Mouse (Mus musculus): ENCODE results near the gene B9d1. TPM values are rescaled to one million over a fixed set of nuclear protein-coding genes. Genes with fewer than 3 reads are reported as not detected.

Gene B9d1
- polyA plus RNA-seq, 1 experiment from 2014 or later = 27.9 TPM

GRCm38 (mm10) chr11:61526872-61527271 is 21.9 kb downstream of the B9d1 start:
- ATAC-seq (ENCODE audit: insufficient read depth, low FRiP score, low read depth) = no peak
- Histone ChIP-seq H3K36me3 (no peaks in the 10 kb centered on the region; the same call in 1 of the 2 replicates), H3K9me3 (no peaks in the 10 kb centered on the region), H3K4me3 (replicated peaks) (no peak overlapping the region), H3K4me1 (no peaks in the 10 kb centered on the region), H3K27ac (no peak overlapping the region), H3K4me2 (no peak overlapping the region), H3K27me3 (replicated peaks) (no peaks in the 10 kb centered on the region), H3K9ac (no peak overlapping the region)
- 89% methylated on average over 1 of the region's 1 CpGs for WGBS

- no peak; the same call in 1 of the 2 replicates for ATAC-seq (ENCODE audit: insufficient read depth, low FRiP score, low read depth)
- H3K27ac ChIP-seq = no peak overlapping the region
- WGBS = 55% methylated on average over 4 of the region's 4 CpGs
- no peaks in the 10 kb centered on the region; the same call in 1 of the 2 replicates for H3K36me3 ChIP-seq
- H3K4me2 ChIP-seq = no peak overlapping the region
- no peaks in the 10 kb centered on the region for H3K4me1 ChIP-seq
- no peaks in the 10 kb centered on the region for H3K9me3 ChIP-seq
- no peaks in the 10 kb centered on the region for H3K27me3 ChIP-seq (replicated peaks)
- no peak overlapping the region for H3K4me3 ChIP-seq (replicated peaks)
- H3K9ac ChIP-seq = no peak overlapping the region
Observed at GRCm38 (mm10) chr11:61529268-61529713, 24.3 kb downstream of the B9d1 start.

- no peak for ATAC-seq (ENCODE audit: insufficient read depth, low FRiP score, low read depth)
- no peak overlapping the region for H3K4me3 ChIP-seq (replicated peaks)
- no peak overlapping the region for H3K4me2 ChIP-seq
- H3K4me1 ChIP-seq = no peaks in the 10 kb centered on the region
- H3K9me3 ChIP-seq = no peaks in the 10 kb centered on the region
- no peak overlapping the region for H3K9ac ChIP-seq
- no peaks in the 10 kb centered on the region for H3K27me3 ChIP-seq (replicated peaks)
- 91% methylated on average over 2 of the region's 2 CpGs for WGBS
- H3K36me3 ChIP-seq = peaks cover 3% of the 10 kb centered on the region; the same call in 1 of the 2 replicates
- no peak overlapping the region for H3K27ac ChIP-seq
Observed at GRCm38 (mm10) chr11:61532820-61533219, 27.9 kb downstream of the B9d1 start.

GRCm38 (mm10) chr11:61533571-61533970 is 28.6 kb downstream of the B9d1 start:
- ATAC-seq (ENCODE audit: insufficient read depth, low FRiP score, low read depth) = no peak; the same call in 1 of the 2 replicates

GRCm38 (mm10) chr11:61535530-61535929 is 30.6 kb downstream of the B9d1 start:
- Histone ChIP-seq H3K27ac (no peak overlapping the region), H3K27me3 (replicated peaks) (no peaks in the 10 kb centered on the region), H3K36me3 (0 out of 2 replicates have a peak, but pooled peaks cover 3% of the 10 kb centered on the region), H3K4me1 (no peaks in the 10 kb centered on the region), H3K4me2 (no peak overlapping the region), H3K9ac (no peak overlapping the region), H3K4me3 (replicated peaks) (no peak overlapping the region), H3K9me3 (no peaks in the 10 kb centered on the region)
- WGBS = 47% methylated on average over 1 of the region's 1 CpGs
- no peak for ATAC-seq (ENCODE audit: insufficient read depth, low FRiP score, low read depth)

More at GRCm38 (mm10) chr11:61533571-61533970, 28.6 kb downstream of the B9d1 start:
- Histone ChIP-seq H3K9me3 (no peaks in the 10 kb centered on the region), H3K27me3 (replicated peaks) (no peaks in the 10 kb centered on the region), H3K4me1 (no peaks in the 10 kb centered on the region), H3K27ac (no peak overlapping the region), H3K9ac (no peak overlapping the region), H3K4me2 (no peak overlapping the region), H3K4me3 (replicated peaks) (no peak overlapping the region), H3K36me3 (peaks cover 3% of the 10 kb centered on the region; the same call in 1 of the 2 replicates)
- 80% methylated on average over 5 of the region's 5 CpGs for WGBS

GRCm38 (mm10) chr11:61536952-61537351 is 32.0 kb downstream of the B9d1 start:
- 39% methylated on average over 3 of the region's 3 CpGs for WGBS
- no peak overlapping the region for H3K4me3 ChIP-seq (replicated peaks)

GRCm38 (mm10) chr11:61537362-61537761 is 32.4 kb downstream of the B9d1 start:
- Histone ChIP-seq H3K27me3 (replicated peaks) (no peaks in the 10 kb centered on the region), H3K36me3 (0 out of 2 replicates have a peak, but pooled peaks cover 3% of the 10 kb centered on the region), H3K27ac (no peak overlapping the region), H3K4me1 (no peaks in the 10 kb centered on the region), H3K4me2 (no peak overlapping the region), H3K4me3 (replicated peaks) (no peak overlapping the region), H3K9me3 (no peaks in the 10 kb centered on the region), H3K9ac (no peak overlapping the region)
- WGBS = 78% methylated on average over 3 of the region's 3 CpGs
- no peak for ATAC-seq (ENCODE audit: insufficient read depth, low FRiP score, low read depth)

More at GRCm38 (mm10) chr11:61536952-61537351, 32.0 kb downstream of the B9d1 start:
- H3K9ac ChIP-seq = no peak overlapping the region
- H3K27me3 ChIP-seq (replicated peaks) = no peaks in the 10 kb centered on the region
- no peaks in the 10 kb centered on the region for H3K4me1 ChIP-seq
- 0 out of 2 replicates have a peak, but pooled peaks cover 3% of the 10 kb centered on the region for H3K36me3 ChIP-seq
- H3K9me3 ChIP-seq = no peaks in the 10 kb centered on the region
- no peak overlapping the region for H3K4me2 ChIP-seq
- ATAC-seq (ENCODE audit: insufficient read depth, low FRiP score, low read depth) = no peak
- H3K27ac ChIP-seq = no peak overlapping the region

GRCm38 (mm10) chr11:61540642-61541041 is 35.7 kb downstream of the B9d1 start:
- WGBS = 77% methylated on average over 7 of the region's 7 CpGs
- Histone ChIP-seq H3K36me3 (0 out of 2 replicates have a peak, but pooled peaks cover 2% of the 10 kb centered on the region), H3K4me2 (no peak overlapping the region), H3K9me3 (no peaks in the 10 kb centered on the region), H3K4me1 (no peaks in the 10 kb centered on the region), H3K27ac (no peak overlapping the region), H3K9ac (no peak overlapping the region), H3K4me3 (replicated peaks) (no peak overlapping the region), H3K27me3 (replicated peaks) (no peaks in the 10 kb centered on the region)
- ATAC-seq (ENCODE audit: insufficient read depth, low FRiP score, low read depth) = no peak

- no peak overlapping the region for H3K4me2 ChIP-seq
- H3K27me3 ChIP-seq (replicated peaks) = no peaks in the 10 kb centered on the region
- H3K4me1 ChIP-seq = no peaks in the 10 kb centered on the region
- H3K36me3 ChIP-seq = peaks cover 2% of the 10 kb centered on the region; the same call in 1 of the 2 replicates
- no peak overlapping the region for H3K9ac ChIP-seq
- H3K27ac ChIP-seq = no peak overlapping the region
- no peaks in the 10 kb centered on the region for H3K9me3 ChIP-seq
- no peak overlapping the region for H3K4me3 ChIP-seq (replicated peaks)
- 80% methylated on average over 2 of the region's 2 CpGs for WGBS
- ATAC-seq (ENCODE audit: insufficient read depth, low FRiP score, low read depth) = no peak
Observed at GRCm38 (mm10) chr11:61541106-61541505, 36.2 kb downstream of the B9d1 start.

GRCm38 (mm10) chr11:61545586-61545985 is 40.6 kb downstream of the B9d1 start:
- H3K27me3 ChIP-seq (replicated peaks) = no peaks in the 10 kb centered on the region
- H3K4me3 ChIP-seq (replicated peaks) = no peak overlapping the region
- peaks cover 5% of the 10 kb centered on the region; the same call in 1 of the 2 replicates for H3K36me3 ChIP-seq
- no peak for ATAC-seq (ENCODE audit: insufficient read depth, low FRiP score, low read depth)
- no peak overlapping the region for H3K9ac ChIP-seq
- no peak overlapping the region for H3K27ac ChIP-seq
- H3K4me1 ChIP-seq = no peaks in the 10 kb centered on the region
- 81% methylated on average over 2 of the region's 2 CpGs for WGBS
- no peak overlapping the region for H3K4me2 ChIP-seq
- no peaks in the 10 kb centered on the region for H3K9me3 ChIP-seq

- no peak overlapping the region for H3K4me2 ChIP-seq
- no peak overlapping the region for H3K27ac ChIP-seq
- no peaks in the 10 kb centered on the region for H3K9me3 ChIP-seq
- H3K36me3 ChIP-seq = peaks cover 5% of the 10 kb centered on the region; the same call in 1 of the 2 replicates
- no peaks in the 10 kb centered on the region for H3K4me1 ChIP-seq
- H3K27me3 ChIP-seq (replicated peaks) = no peaks in the 10 kb centered on the region
- no peak overlapping the region for H3K9ac ChIP-seq
- no peak overlapping the region for H3K4me3 ChIP-seq (replicated peaks)
- WGBS = 80% methylated on average over 10 of the region's 10 CpGs
- no peak for ATAC-seq (ENCODE audit: insufficient read depth, low FRiP score, low read depth)
Observed at GRCm38 (mm10) chr11:61546452-61546851, 41.5 kb downstream of the B9d1 start.

GRCm38 (mm10) chr11:61547710-61548109 is 42.8 kb downstream of the B9d1 start:
- H3K9ac ChIP-seq = no peak overlapping the region
- H3K9me3 ChIP-seq = no peaks in the 10 kb centered on the region
- no peaks in the 10 kb centered on the region for H3K4me1 ChIP-seq
- 82% methylated on average over 4 of the region's 4 CpGs for WGBS
- no peak for ATAC-seq (ENCODE audit: insufficient read depth, low FRiP score, low read depth)
- no peaks in the 10 kb centered on the region for H3K27me3 ChIP-seq (replicated peaks)
- H3K27ac ChIP-seq = no peak overlapping the region
- H3K36me3 ChIP-seq = peaks cover 5% of the 10 kb centered on the region; the same call in 1 of the 2 replicates
- H3K4me3 ChIP-seq (replicated peaks) = no peak overlapping the region
- no peak overlapping the region for H3K4me2 ChIP-seq

GRCm38 (mm10) chr11:61550631-61551030 is 45.7 kb downstream of the B9d1 start:
- no peak overlapping the region for H3K27ac ChIP-seq
- H3K9me3 ChIP-seq = no peaks in the 10 kb centered on the region
- no peak for ATAC-seq (ENCODE audit: insufficient read depth, low FRiP score, low read depth)
- no peak overlapping the region for H3K4me3 ChIP-seq (replicated peaks)
- H3K36me3 ChIP-seq = peaks cover 5% of the 10 kb centered on the region; the same call in 1 of the 2 replicates
- no peaks in the 10 kb centered on the region for H3K27me3 ChIP-seq (replicated peaks)
- no peak overlapping the region for H3K9ac ChIP-seq
- H3K4me2 ChIP-seq = no peak overlapping the region
- no peaks in the 10 kb centered on the region for H3K4me1 ChIP-seq

Measured in stomach, embryonic 15.5 days (tissue).